Mouse (Mus musculus) CD4-positive helper T cell, adult 2 months (primary cell): ENCODE data around the gene Zap70.

Experiments
- DNase-seq: peaks from one replicate; pipeline ENCODE4 v3.0.0-alpha.2; 2012; ENCODE audit warnings: low read depth, missing footprints, low spot score

Zap70 gene

DNA sequence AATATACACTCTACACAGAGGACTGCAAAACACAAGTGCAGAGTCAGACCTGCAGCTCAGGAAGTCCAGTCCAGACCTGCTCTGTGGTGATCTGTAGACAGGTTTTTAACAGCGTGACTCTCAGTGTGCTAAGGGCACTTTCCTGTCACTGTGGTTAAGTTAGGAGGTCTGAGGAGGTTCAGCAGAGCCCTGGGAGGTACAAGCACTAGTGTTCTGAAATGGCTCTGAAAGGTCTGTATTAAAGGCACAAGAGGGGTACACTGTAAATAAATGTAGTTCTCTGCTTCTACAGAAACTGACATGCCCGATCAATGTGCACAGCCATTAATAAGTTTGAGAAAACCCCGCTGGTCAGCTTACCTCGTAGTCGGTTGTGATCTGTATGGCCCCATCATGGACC lies 62.8 kb downstream of the Zap70 start:
- DNase-seq: no peak

- no peak for DNase-seq
Measured at GRCm38 (mm10) chr1:36830913-36831866, 69.6 kb downstream of the Zap70 start.
